Mouse (Mus musculus) A20 (cell line): ENCODE results near the gene Gm49322.

Source experiments
- DNase-seq: peaks from one replicate; pipeline ENCODE4 v3.0.0-alpha.2; 2011; ENCODE audit warnings: low read depth, low spot score

The Gm49322 gene

GRCm38 (mm10) chr10:80655406-80656129, 49.7 kb downstream of the Gm49322 start:
- DNase-seq, result no peak

- peak; percentile 94 for DNase-seq
These were observed 50.5 kb downstream of the Gm49322 start for GRCm38 (mm10) chr10:80656130-80656862.

- DNase-seq, result no peak
These were observed 51.2 kb downstream of the Gm49322 start, which contains the start of gene Btbd2 for GRCm38 (mm10) chr10:80656863-80657623. Btbd2 (minus strand) TSS chr10:80657071.

GRCm38 (mm10) chr10:80658194-80658840, 52.5 kb downstream of the Gm49322 start:
- no peak for DNase-seq

GRCm38 (mm10) chr10:80658841-80659202, 53.0 kb downstream of the Gm49322 start:
- peak; percentile 68 for DNase-seq

- DNase-seq, result peak; percentile 74
These were observed 53.4 kb downstream of the Gm49322 start for GRCm38 (mm10) chr10:80659213-80659612.

GRCm38 (mm10) chr10:80661149-80661548, 55.3 kb downstream of the Gm49322 start:
- DNase-seq, result peak; percentile 88

- peak; percentile 81 for DNase-seq
These were observed 57.8 kb downstream of the Gm49322 start for GRCm38 (mm10) chr10:80663485-80664196.

GRCm38 (mm10) chr10:80664197-80665015, 58.6 kb downstream of the Gm49322 start:
- DNase-seq, result peak; percentile 51

- DNase-seq, result no peak
These were observed 59.2 kb downstream of the Gm49322 start for GRCm38 (mm10) chr10:80665016-80665380.
